Mouse (Mus musculus) left cerebral cortex, postnatal 10 days (tissue): ENCODE results near the gene Pomgnt2. TPM values are rescaled to one million over a fixed set of nuclear protein-coding genes. Genes with fewer than 3 reads are reported as not detected.
"Not testable (repeated sequence)": the region's sequence is repeated elsewhere in the genome, so short reads cannot be mapped to it uniquely, and the experiment has no call there.

ENCODE experiments used
- DNase-seq, 2 experiments: peaks; one replicate each; pipeline ENCODE4 v3.0.0; 2021 to 2022; ENCODE audit warnings: low spot score in 2 of 2, mixed read lengths in 1 of 2; ENCODE audit errors: extremely low spot score in 1 of 2
- intact Hi-C: fragments of 180-260 bp; cut with DNase I; formaldehyde crosslinking; loops from one replicate; pipeline ENCODE4 v1.15.1; 2025
- total RNA-seq, 2 experiments: library from RNA; stranded (reverse); gene quantifications; 2 replicates each; pipeline ENCODE4 v1.2.3; 2021

The Pomgnt2 gene
- 10 to 100 TPM; 38.1 to 40.0 TPM for total RNA-seq

DNA sequence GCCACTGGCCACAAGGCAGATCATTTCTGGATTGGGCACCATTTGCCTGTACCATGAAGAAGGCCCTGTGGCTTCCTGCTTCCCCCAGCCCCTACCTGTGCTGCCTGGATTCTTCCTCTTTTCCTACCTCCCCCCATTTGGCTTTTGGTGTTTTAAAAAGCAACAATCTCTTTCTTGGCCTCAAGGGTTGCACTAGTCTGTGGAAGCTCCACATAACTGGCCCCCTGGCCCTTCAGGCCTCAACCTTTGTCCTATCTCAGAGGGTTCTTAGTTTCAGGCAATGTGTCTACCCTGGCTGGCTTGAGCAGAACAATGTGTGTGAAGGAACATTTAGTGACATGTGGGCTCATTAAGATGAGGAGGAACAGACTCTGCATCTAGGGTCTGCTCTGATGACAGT lies at the start of gene Pomgnt2:
Pomgnt2 (minus strand) TSS at position 101 of the 400 bp plus-strand sequence.
- intact Hi-C loops, result no loop called here
- DNase-seq, result no peak

DNA sequence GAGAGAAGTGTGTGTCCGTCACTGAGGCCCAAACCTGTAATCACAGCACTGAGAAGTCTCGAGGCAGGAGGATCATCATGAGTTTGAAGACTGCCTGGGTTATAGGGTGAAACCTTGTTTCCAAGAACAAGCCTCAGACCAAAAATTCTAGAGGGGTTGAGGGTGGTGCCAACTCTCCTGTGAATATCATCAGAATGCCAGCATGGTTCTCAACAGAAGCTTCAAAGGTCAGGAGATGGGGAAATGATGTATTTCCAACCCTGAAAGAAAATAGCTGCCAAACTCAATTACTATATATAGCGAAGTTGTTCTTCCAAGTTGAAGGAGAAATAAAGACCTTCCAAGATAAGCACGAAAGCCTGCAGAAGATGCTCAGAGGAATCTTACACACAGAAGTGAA lies 42.9 kb upstream of the Pomgnt2 start:
- intact Hi-C loops, result no loop called here
- no peak for DNase-seq

DNA sequence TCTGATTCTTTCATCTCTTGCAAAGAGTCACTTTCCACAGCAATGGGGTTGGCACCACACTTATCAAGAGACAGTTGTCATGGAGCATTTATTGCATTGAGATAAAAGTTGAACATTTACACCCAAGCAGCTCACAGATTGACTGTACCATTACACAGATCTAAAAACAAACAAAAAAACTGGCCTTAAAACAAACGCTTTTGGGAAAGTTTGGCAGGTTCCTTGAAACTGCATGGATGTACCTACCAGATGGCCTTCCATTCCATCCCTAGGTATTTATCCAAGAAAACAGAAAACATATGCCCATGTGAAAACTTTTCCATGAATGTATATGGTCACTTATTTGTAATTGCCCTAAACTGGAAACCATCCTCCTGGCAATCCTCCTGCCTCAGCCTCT lies 41.7 kb upstream of the Pomgnt2 start:
- DNase-seq, result no peak
- intact Hi-C loops, result no loop called here

DNA sequence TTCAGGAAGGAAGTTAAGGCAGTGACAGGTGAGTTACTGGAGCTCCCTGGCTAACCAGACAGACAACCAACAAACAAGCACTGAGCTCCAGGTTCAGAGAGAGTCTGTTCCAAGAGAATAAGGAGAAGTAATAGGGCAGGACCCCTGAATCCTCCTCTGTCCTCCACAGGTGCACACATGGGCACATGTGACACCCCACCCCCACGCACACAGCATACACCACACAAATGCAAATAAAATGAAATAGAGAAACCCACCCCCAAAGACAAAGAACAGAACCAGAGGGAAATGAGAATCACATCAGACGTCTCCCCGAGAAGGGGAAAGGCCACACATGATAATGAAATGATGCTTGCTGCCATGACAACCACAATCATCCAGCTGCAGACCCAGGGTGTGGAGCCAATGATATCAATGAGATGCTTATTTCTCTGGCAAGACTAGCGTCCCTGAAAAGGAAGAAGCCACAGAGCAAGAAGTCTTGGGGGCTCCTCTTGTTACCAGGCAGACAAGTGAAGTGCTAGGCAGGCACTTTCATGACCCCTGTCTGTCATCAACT lies 39.7 kb upstream of the Pomgnt2 start:
- no peak for DNase-seq
- intact Hi-C loops, result no loop called here

DNA sequence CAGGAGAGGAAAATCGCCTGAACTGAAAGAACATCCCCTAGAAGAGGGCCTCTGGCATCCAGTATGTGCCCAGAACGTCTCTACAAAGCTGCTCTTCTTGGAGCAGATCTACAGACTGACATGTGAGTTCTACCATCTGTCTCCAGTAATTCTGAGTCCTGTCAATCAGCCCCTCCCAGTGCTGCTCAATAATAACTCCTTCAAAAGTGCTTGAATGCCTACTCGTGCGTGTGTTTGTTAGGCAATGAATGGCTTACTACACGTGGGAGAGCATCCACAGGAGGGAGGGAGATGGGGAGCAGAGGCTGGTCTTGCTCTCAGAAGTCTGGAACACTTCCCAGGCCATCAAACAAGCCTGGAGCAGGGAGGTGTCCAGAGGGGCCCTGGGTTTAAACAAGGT lies 38.9 kb upstream of the Pomgnt2 start:
- intact Hi-C loops, result no loop called here

DNA sequence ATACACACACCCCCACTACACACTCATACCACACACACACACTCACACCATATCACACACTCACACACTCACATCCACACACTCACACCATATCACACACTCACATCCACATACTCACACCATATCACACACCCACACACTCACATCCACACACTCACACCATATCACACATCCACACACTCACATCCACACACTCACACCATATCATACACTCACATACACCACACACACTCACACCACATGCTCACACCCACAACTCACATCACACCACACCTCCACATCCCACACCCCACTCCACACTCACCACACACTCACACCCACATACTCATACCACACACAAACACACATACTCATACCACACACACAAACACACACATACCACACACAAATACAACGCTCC lies 38.0 kb upstream of the Pomgnt2 start:
- DNase-seq, result no peak
- intact Hi-C loops, result no loop called here

More for the DNA sequence above, 38.9 kb upstream of the Pomgnt2 start:
- DNase-seq, result no peak

DNA sequence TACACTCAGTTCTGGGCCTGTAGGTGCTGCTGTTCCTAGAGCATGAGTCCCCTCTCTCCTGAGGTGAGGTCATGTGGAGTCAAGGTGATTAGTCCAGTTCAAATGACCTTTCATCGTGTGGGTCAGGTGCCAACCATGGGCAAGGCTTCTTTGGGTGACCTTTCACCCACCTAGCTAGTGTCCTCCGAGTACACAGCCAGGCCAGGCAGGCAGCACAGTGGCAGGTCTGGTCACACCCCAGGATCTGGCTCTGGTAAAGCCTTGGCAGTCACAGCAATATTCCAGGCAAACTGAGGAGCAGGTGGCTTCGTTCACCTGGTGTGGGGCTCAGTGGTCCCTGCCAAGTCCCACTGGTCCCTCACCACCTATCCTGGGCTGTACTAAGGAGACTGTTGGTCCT lies 35.2 kb upstream of the Pomgnt2 start:
- intact Hi-C loops, result no loop called here
- DNase-seq, result no peak

DNA sequence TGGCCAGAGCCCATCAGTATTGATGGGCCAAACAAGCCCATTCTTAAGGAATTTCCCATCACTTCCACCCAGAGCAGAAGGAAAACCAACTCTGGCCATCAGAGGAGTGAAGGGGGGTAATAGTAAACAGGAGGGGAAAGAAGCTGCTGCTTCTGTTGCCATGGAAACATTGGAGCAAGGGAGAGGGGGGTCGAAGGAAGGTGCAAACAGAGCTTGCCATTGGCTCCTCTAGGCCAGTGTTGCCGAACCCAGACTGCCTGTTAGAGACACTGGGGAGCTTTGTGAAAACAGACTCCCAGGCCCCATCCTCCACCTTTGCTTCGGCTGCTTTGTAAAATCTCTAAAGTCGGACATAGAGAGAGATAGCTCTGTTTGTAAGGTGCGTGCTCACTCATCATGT lies 33.8 kb upstream of the Pomgnt2 start:
- DNase-seq, result no peak
- intact Hi-C loops, result no loop called here

DNA sequence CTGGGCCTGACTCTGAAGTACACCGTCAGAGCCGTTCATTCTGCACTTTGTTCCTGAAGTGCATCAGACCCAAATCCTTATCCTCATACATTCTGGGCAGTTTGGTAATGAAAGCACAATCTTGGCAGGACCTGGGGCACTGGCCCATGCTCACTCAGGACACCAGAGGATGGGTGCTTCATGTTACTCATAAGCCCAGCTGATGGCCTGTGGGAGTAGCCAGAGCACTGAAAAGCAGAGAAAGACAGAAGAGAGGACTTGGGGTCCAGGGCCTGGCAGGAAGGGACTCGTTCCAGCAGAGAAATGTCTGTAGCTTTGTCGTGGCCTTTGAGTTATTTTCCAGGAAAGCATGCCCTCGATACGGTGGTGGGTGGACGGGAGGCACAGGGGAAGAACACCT lies 32.9 kb upstream of the Pomgnt2 start:
- intact Hi-C loops, result no loop called here
- DNase-seq, result no peak

DNA sequence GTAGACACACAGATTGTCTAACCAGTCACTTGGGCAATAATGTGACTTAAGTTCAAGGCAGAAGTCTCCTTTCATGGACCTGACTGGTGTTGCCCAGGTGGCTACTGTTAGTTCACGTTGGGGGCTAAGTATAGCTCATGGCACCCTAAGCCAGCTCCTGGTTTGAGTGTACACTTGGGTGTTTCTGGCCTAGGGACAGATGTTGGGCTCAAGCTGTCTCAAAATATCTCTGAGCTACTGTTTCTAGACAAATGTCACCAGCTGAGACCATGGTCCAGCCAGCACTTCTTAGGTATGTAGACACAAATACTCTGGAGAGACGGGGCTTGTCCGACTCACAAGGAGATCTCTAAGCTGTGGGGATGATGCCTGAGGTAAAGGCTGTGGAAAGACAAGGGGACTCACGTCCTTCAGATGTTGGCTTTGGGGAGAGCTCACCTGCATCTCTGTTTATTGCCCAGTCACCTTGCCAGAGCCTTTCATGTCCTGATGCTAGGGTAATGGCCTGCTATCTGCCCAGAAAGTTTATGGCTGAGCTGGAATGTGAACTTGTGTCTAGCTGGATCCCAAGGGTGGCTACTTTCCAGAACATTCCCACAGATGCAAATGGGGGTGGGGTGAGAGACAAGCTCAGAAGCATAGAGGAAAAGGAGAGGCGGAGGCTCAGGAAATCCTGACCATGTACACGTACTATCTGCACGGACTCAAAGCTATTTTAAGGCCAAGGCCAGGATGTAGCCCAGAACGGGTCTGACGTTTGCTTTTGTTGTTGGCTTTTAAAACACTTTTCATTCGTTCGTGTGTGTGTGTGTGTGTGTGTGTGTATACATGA lies 31.2 kb upstream of the Pomgnt2 start:
- peak in 1 of 2 experiments; percentile 64 for DNase-seq
- intact Hi-C loops, result no loop called here

DNA sequence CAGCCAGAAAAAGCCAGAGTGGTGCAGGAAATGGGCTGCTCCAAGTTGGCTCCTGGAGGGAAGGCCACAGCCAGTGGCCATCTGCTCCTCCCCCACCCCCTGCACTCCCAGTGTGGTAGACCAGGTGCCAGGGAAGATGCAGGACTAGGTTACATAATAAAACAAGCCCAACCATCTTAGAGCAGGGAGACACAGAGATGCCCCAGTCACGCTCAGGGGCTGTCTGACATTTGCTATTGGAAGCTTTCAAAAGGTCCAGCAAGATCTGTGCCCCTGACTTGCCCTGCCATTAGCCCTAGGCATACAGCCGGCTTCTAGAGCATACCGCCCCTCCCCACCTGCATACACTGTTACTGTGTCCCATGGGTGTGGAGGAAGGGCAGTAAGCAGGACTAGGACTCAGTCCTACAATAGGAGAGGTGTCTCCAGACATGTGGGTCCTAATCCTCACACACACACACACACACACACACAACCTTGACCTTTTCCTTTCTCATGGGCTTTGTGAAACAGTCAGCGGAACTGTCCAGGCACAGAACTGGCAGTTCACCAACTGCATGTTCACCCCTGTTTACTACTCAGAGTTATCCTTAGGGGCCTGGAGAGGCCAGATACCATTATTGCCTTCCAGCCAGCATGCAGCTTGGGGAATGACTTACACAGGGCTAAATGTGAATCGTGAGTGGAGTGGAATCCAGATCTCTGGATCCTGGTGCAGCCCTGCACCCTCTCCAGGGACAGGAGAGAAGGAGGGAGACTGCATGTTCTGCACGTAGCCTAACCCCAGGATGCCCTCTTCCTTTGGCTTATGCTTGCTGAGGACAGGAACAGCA lies 30.4 kb upstream of the Pomgnt2 start:
- intact Hi-C loops, result no loop called here
- peak in 1 of 2 experiments; percentile 45 for DNase-seq

DNA sequence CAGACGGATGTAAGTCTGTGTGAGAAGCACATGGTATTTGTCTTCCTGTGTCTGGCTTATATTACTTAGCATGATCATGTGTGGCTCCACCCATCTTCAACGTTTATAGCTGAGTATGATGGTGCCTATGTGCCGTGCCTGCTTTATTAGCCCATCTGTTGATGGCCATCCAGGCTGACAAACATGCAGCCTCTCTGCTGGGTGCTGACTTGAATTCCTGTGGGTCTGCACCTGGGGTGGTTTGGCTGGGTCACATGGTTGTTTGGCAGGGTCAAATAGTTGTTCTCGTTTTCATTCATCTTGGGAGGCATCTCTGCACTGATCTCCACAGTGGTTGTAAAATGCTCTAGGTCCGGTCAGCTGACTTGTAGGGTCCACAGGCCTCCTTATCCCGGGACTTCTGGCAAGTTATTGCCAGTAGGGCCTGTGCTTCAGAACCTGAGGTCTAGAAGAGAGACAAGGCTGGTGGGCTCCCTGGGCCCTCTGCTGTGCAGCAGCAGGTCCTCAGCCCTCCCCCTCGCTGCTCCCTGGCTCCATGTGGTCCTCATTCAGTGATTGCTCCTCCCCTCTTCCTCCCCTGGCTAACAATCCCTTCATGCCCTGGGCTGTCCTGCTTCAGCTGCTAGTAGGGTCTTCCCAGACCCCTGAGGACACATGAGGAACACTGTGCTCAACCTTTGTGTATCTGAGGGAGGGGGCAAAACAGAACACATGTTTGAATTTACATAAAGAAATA lies 29.1 kb upstream of the Pomgnt2 start:
- DNase-seq, result no peak
- intact Hi-C loops, result no loop called here

DNA sequence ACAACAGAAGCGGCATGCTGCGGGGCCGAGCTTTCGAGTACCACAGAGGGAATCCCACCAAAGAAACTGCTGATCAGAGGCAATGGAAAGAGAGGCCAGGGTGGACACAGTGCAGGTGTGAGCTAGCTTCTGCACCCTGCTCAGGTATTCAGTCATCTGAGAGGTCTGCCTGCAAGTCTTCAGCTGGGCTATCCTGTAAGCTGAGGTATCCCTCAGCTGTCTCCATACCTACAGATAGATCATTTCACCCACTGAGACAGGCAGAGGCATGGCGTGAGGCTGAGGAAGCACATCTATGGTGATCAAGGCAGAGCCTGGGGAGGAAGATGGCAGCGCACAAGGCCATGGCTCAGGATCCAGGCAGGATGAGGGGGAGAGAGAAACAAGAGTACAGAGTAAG lies 27.5 kb upstream of the Pomgnt2 start:
- no peak for DNase-seq
- intact Hi-C loops, result loop anchor here (5.0 kb wide), 1 partner anchor 98 kb away; no protein-coding TSS in a partner anchor

DNA sequence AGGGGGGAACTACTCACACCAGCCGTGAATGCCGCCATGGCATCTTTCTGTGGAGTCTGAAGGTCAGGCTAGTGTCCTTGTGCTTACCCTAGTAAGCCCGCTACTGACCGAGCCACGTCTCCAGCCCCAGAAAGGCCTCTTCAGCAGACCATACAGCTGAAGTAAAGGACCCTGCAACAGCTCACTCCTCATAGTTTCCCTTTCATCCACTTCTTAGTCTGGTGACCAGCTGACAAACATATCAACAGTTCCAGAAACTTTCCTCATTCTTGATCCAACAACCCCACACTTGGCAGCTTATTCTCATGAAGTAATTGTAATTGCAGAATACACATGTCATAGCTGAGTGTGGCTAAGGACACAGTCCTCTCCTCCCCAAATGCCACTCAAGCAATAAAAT lies 27.0 kb upstream of the Pomgnt2 start:
- DNase-seq, result no peak
- intact Hi-C loops, result loop anchor here (5.0 kb wide), 1 partner anchor 98 kb away; no protein-coding TSS in a partner anchor

DNA sequence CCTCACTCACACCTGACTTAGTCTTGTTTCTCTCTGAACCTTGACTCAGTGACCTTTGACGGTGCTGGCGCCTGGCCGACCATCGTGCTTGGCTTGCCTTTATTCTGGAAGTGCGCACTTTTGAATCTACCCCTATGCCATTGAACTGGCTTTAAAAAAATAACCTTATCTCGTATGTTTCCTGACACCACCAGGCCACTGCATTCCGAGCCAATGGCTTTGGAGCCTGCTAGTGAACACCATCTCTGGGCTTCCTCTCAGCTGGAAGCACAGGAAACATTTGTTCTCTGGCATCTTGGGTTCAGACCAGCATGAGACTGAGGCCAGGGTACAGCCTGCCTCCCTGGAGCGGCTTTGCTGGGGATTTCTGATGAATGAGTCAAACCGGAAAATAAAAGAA lies 25.9 kb upstream of the Pomgnt2 start:
- DNase-seq, result peak in 1 of 2 experiments; percentile 80
- intact Hi-C loops, result loop anchor here (5.0 kb wide), 1 partner anchor 100 kb away; no protein-coding TSS in a partner anchor

DNA sequence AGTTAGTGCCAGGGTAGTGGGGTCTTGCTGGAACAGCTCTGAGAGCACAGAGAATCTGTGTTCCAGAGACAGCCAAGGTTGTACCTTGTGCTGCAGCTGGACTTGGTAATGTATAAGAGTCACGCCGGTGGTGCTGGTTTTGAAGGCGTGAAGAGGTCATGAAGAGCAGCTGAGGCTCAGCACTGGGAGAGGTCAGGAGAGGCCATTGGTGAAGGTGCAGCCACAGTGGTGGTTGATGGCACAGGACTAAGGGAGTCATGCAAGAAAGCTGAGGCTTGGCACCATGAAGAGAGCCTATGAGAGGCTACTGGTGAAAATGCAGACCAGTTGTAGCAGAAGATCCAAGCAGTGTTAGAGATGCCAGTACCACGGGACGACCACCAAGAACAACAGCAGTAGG lies 24.7 kb upstream of the Pomgnt2 start:
- DNase-seq, result no peak
- intact Hi-C loops, result loop anchor here (5.0 kb wide), 1 partner anchor 101 kb away; no protein-coding TSS in a partner anchor

DNA sequence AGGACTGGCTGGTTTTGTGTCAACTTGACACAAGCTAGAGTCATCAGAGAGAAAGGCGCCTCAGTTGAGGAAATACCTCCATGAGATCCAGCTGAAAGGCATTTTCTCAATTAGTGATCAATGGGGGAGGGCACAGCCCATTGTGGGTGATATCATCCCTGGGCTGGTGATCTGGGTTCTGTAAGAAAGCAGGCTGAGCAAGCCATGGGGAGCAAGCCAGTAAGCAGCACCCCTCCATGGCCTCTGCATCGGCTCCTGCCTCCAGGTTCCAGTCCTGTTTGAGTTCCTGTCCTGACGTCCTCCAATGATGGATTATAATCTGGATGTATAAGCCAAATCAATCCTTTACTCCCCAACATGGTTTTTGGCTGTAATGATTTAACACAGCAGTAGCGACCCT lies 24.3 kb upstream of the Pomgnt2 start:
- not testable (repeated sequence) for DNase-seq
- intact Hi-C loops, result loop anchor here (5.0 kb wide), 1 partner anchor 101 kb away; no protein-coding TSS in a partner anchor

DNA sequence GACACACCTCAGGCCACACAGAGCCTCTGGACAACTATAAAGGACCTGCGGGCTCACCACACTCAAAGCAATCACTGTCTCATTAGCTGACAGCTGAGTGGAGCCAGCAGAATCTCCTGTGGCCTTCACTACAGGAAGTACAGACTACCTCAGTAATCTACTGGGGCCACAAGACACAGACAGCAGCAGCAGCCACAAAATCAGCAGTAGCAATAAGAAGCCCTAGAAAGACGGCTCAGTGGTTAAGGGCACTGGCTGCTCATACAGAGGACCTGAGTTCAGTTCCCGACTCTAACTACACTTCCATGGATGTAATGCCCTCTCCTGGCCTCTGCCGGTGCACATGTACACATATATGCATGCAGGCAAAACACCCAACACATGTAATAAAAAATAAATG lies 23.4 kb upstream of the Pomgnt2 start:
- no peak for DNase-seq
- intact Hi-C loops, result loop anchor here (5.0 kb wide), 1 partner anchor 102 kb away; no protein-coding TSS in a partner anchor
